Mouse (Mus musculus): ENCODE results near the gene Krtap9-3. TPM values are rescaled to one million over a fixed set of nuclear protein-coding genes. Genes with fewer than 3 reads are reported as not detected.
A peak's percentile ranks its signal among the peaks of the same experiment; 100 is the strongest.

Krtap9-3 gene
- total RNA-seq, 1 experiment: not detected

DNA sequence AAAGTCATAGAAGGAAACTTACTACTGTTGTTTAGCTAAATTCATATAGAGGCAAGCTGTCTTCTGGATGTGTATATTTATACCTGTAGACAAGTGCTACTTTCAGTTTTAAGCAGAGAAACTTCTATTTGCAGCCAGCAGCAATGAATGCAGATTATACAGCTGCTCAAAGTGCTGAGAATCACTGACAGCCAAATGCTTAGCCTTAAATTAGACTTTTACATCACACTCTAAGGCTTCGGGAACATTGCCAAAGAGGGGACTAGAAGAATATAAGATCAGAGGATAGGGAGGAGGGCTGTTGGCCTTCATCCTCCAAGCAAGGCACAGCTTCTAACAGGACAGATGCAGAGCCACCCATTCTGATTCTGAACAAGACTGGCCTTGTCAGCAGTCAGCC, 39.2 kb upstream of the Krtap9-3 start:
- in situ Hi-C loops (cut with MboI; ENCODE audit: low sequenced_read_pairs in 2 of 2, unreplicated experiment in 2 of 2): no loop called here
- TF ChIP-seq MAFK (IDR thresholded peaks at IDR 0.05; ENCODE audit: insufficient read depth, low read depth, low read length): no peak
- no peak for TF ChIP-seq ZC3H11A (IDR thresholded peaks at IDR 0.05; ENCODE audit: borderline replicate concordance, low read depth, low read length)
- no peak for TF ChIP-seq ZNF384 (IDR thresholded peaks at IDR 0.05; ENCODE audit: low read depth, low read length)
- TF ChIP-seq CHD2 (IDR thresholded peaks at IDR 0.05; ENCODE audit: low read depth, low read length): no peak
- no peak for TF ChIP-seq HCFC1 (IDR thresholded peaks at IDR 0.05; ENCODE audit: borderline replicate concordance, insufficient read depth, low read length)
- no peaks in the 10 kb centered on the region for H3K9me3 ChIP-seq (ENCODE audit: control insufficient read depth, insufficient read depth, low read depth, low read length)
- no peaks in the 10 kb centered on the region for H3K4me1 ChIP-seq (ENCODE audit: control insufficient read depth in 2 of 2, insufficient read depth in 2 of 2, low read length in 2 of 2, poor library complexity in 1 of 2)
- H3K36me3 ChIP-seq (ENCODE audit: control insufficient read depth, insufficient read depth, low read length, poor library complexity, severe bottlenecking): no peaks in the 10 kb centered on the region
- no peak overlapping the region for H3K4me3 ChIP-seq (ENCODE audit: insufficient read depth in 1 of 2, low read depth in 1 of 2, low read length in 2 of 2, poor library complexity in 1 of 2, severe bottlenecking in 1 of 2)
- H3K9ac ChIP-seq (ENCODE audit: insufficient read depth, low read depth, low read length, poor library complexity, severe bottlenecking): no peak overlapping the region
- H3K27ac ChIP-seq (ENCODE audit: insufficient read depth, low read depth, low read length, poor library complexity, severe bottlenecking): no peak overlapping the region
- DNase-seq (ENCODE audit: low read depth, low spot score): no peak

DNA sequence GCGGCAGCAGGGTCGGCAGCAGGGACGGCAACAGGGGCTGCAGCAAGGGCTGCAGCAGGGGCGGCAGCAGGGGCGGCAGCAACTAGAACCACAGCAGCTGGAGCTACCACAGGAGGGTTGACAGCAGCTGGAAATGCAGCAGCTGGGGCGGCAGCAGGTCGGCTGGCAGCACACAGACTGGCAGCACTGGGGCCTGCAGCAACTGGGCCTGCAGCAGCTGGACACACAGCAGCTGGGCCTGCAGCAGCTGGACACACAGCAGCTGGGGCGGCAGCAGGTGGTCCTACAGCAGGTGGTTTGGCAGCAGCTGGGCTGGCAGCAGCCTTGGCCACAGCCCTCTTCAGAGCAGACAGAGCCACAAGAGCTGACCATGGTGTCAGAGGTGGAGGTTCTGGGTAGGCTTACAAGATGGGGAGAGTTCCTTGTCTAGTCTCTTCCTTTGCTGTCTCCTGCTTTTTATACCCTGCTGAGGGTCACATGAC, 36.8 kb upstream of the Krtap9-3 start, which contains the start of gene Krtap4-2:
TSS of gene Krtap4-2 (minus strand) at position 432 of the 482 bp plus-strand sequence.
- no peak for TF ChIP-seq ZNF384 (IDR thresholded peaks at IDR 0.05; ENCODE audit: low read depth, low read length)
- TF ChIP-seq CHD2 (IDR thresholded peaks at IDR 0.05; ENCODE audit: low read depth, low read length): no peak
- TF ChIP-seq HCFC1 (IDR thresholded peaks at IDR 0.05; ENCODE audit: borderline replicate concordance, insufficient read depth, low read length): no peak
- no peak for TF ChIP-seq ZC3H11A (IDR thresholded peaks at IDR 0.05; ENCODE audit: borderline replicate concordance, low read depth, low read length)
- TF ChIP-seq MAFK (IDR thresholded peaks at IDR 0.05; ENCODE audit: insufficient read depth, low read depth, low read length): no peak
- no peak for DNase-seq (ENCODE audit: low read depth, low spot score)
- Histone ChIP-seq H3K9ac (ENCODE audit: insufficient read depth, low read depth, low read length, poor library complexity, severe bottlenecking) (no peak within 1 kb of the TSS), H3K9me3 (ENCODE audit: control insufficient read depth, insufficient read depth, low read depth, low read length) (no peaks in the 10 kb centered on the region), H3K36me3 (ENCODE audit: control insufficient read depth, insufficient read depth, low read length, poor library complexity, severe bottlenecking) (no peaks in the 10 kb centered on the region), H3K4me1 (ENCODE audit: control insufficient read depth in 2 of 2, insufficient read depth in 2 of 2, low read length in 2 of 2, poor library complexity in 1 of 2) (no peaks in the 10 kb centered on the region), H3K4me3 (ENCODE audit: insufficient read depth in 1 of 2, low read depth in 1 of 2, low read length in 2 of 2, poor library complexity in 1 of 2, severe bottlenecking in 1 of 2) (no peak within 1 kb of the TSS), H3K27ac (ENCODE audit: insufficient read depth, low read depth, low read length, poor library complexity, severe bottlenecking) (no peak within 1 kb of the TSS)
- in situ Hi-C loops (cut with MboI; ENCODE audit: low sequenced_read_pairs in 2 of 2, unreplicated experiment in 2 of 2): no loop called here

DNA sequence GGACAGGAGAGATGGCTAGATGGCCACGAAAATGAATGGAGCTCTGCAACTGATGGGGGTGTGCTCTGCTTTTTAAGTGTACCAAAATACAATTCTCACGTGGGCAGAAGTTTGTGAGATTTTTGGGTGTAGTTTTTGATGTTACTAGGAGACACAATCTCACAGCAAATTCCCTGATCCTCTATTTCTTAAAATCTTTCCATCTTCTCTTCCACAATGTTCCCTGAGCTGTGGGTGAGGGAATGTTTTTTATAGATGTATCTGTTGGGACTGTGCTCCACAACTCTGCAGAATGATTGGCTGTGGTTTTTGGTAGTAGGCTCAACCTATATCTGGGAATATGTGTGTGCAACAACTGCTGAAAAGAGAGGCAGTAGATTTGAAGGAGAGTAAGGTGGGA, 35.4 kb upstream of the Krtap9-3 start:
- no peaks in the 10 kb centered on the region for H3K4me1 ChIP-seq (ENCODE audit: control insufficient read depth in 2 of 2, insufficient read depth in 2 of 2, low read length in 2 of 2, poor library complexity in 1 of 2)
- no peak overlapping the region for H3K27ac ChIP-seq (ENCODE audit: insufficient read depth, low read depth, low read length, poor library complexity, severe bottlenecking)
- no peaks in the 10 kb centered on the region for H3K36me3 ChIP-seq (ENCODE audit: control insufficient read depth, insufficient read depth, low read length, poor library complexity, severe bottlenecking)
- H3K9ac ChIP-seq (ENCODE audit: insufficient read depth, low read depth, low read length, poor library complexity, severe bottlenecking): no peak overlapping the region
- in situ Hi-C loops (cut with MboI; ENCODE audit: low sequenced_read_pairs in 2 of 2, unreplicated experiment in 2 of 2): no loop called here
- TF ChIP-seq MAFK (IDR thresholded peaks at IDR 0.05; ENCODE audit: insufficient read depth, low read depth, low read length) (no peak), ZNF384 (IDR thresholded peaks at IDR 0.05; ENCODE audit: low read depth, low read length) (no peak), CHD2 (IDR thresholded peaks at IDR 0.05; ENCODE audit: low read depth, low read length) (no peak)
- no peaks in the 10 kb centered on the region for H3K9me3 ChIP-seq (ENCODE audit: control insufficient read depth, insufficient read depth, low read depth, low read length)
- H3K4me3 ChIP-seq (ENCODE audit: insufficient read depth in 1 of 2, low read depth in 1 of 2, low read length in 2 of 2, poor library complexity in 1 of 2, severe bottlenecking in 1 of 2): no peak overlapping the region
- DNase-seq (ENCODE audit: low read depth, low spot score): no peak

DNA sequence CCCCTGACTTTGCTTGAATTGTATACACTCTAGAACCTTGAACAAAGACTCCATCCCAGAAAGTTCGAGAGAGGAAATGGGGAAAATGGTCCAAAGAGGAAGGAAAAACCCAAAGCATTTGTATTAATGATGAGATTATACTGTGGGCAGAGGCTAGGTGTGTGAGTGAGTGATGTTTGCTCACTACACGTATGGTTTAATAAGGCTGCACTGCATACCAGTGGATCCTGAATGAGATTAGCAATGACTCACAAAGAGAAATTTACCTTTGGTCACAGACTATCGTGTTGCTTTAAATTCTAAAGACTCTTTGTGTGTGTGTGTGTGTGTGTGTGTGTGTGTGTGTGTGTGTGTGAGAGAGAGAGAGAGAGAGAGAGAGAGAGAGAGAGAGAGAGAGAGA, 33.0 kb upstream of the Krtap9-3 start:
- no peaks in the 10 kb centered on the region for H3K9me3 ChIP-seq (ENCODE audit: control insufficient read depth, insufficient read depth, low read depth, low read length)
- H3K4me1 ChIP-seq (ENCODE audit: control insufficient read depth in 2 of 2, insufficient read depth in 2 of 2, low read length in 2 of 2, poor library complexity in 1 of 2): no peaks in the 10 kb centered on the region
- H3K27ac ChIP-seq (ENCODE audit: insufficient read depth, low read depth, low read length, poor library complexity, severe bottlenecking): no peak overlapping the region
- no peak overlapping the region for H3K9ac ChIP-seq (ENCODE audit: insufficient read depth, low read depth, low read length, poor library complexity, severe bottlenecking)
- H3K4me3 ChIP-seq (ENCODE audit: insufficient read depth in 1 of 2, low read depth in 1 of 2, low read length in 2 of 2, poor library complexity in 1 of 2, severe bottlenecking in 1 of 2): no peak overlapping the region
- no peak for DNase-seq (ENCODE audit: low read depth, low spot score)
- no peaks in the 10 kb centered on the region for H3K36me3 ChIP-seq (ENCODE audit: control insufficient read depth, insufficient read depth, low read length, poor library complexity, severe bottlenecking)
- in situ Hi-C loops (cut with MboI; ENCODE audit: low sequenced_read_pairs in 2 of 2, unreplicated experiment in 2 of 2): no loop called here
- no peak for TF ChIP-seq MAFK (IDR thresholded peaks at IDR 0.05; ENCODE audit: insufficient read depth, low read depth, low read length)
- TF ChIP-seq CHD2 (IDR thresholded peaks at IDR 0.05; ENCODE audit: low read depth, low read length): no peak
- TF ChIP-seq ZNF384 (IDR thresholded peaks at IDR 0.05; ENCODE audit: low read depth, low read length): no peak
- TF ChIP-seq HCFC1 (IDR thresholded peaks at IDR 0.05; ENCODE audit: borderline replicate concordance, insufficient read depth, low read length): no peak
- no peak for TF ChIP-seq ZC3H11A (IDR thresholded peaks at IDR 0.05; ENCODE audit: borderline replicate concordance, low read depth, low read length)

DNA sequence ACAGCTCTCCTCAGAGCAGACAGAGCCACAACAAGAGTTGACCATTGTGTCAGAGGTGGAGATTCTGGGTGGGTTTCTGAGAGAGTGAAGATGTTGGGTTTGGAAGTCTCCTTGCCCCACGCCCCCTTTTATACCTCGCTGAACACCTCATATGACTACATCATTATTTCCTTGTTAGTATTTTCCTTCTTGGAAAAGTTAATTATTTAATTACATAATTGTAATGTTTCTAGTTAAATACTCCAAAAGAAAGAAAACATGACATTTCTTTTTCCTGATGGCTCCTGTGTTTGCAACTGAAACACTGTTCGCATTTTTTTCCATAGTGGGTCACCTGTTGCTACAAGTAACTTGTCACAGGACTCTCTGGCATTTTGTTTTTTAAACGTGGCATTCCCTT, 30.2 kb upstream of the Krtap9-3 start, which contains the start of gene Krtap4-1:
TSS of gene Krtap4-1 (minus strand) at position 101 of the 400 bp plus-strand sequence.
- Histone ChIP-seq H3K9me3 (ENCODE audit: control insufficient read depth, insufficient read depth, low read depth, low read length) (no peaks in the 10 kb centered on the region), H3K27ac (ENCODE audit: insufficient read depth, low read depth, low read length, poor library complexity, severe bottlenecking) (no peak within 1 kb of the TSS), H3K4me3 (ENCODE audit: insufficient read depth in 1 of 2, low read depth in 1 of 2, low read length in 2 of 2, poor library complexity in 1 of 2, severe bottlenecking in 1 of 2) (0 out of 4 replicates have a peak within 1 kb of the TSS, but pooled peaks of 1 of the 2 experiments have one; percentile 0), H3K36me3 (ENCODE audit: control insufficient read depth, insufficient read depth, low read length, poor library complexity, severe bottlenecking) (no peaks in the 10 kb centered on the region), H3K4me1 (ENCODE audit: control insufficient read depth in 2 of 2, insufficient read depth in 2 of 2, low read length in 2 of 2, poor library complexity in 1 of 2) (no peaks in the 10 kb centered on the region), H3K9ac (ENCODE audit: insufficient read depth, low read depth, low read length, poor library complexity, severe bottlenecking) (no peak within 1 kb of the TSS)
- TF ChIP-seq ZC3H11A (IDR thresholded peaks at IDR 0.05; ENCODE audit: borderline replicate concordance, low read depth, low read length) (no peak), CHD2 (IDR thresholded peaks at IDR 0.05; ENCODE audit: low read depth, low read length) (no peak), ZNF384 (IDR thresholded peaks at IDR 0.05; ENCODE audit: low read depth, low read length) (no peak), HCFC1 (IDR thresholded peaks at IDR 0.05; ENCODE audit: borderline replicate concordance, insufficient read depth, low read length) (no peak), MAFK (IDR thresholded peaks at IDR 0.05; ENCODE audit: insufficient read depth, low read depth, low read length) (no peak)
- in situ Hi-C loops (cut with MboI; ENCODE audit: low sequenced_read_pairs in 2 of 2, unreplicated experiment in 2 of 2): no loop called here
- no peak for DNase-seq (ENCODE audit: low read depth, low spot score)
